Mouse (Mus musculus) neural tube, embryonic 14.5 days (tissue): ENCODE data around the gene Galc. TPM values are rescaled to one million over a fixed set of nuclear protein-coding genes. Genes with fewer than 3 reads are reported as not detected.

ENCODE experiments used
- ATAC-seq: fragments of 200-750 bp; cut with Nextera tagmentation; 2 replicates; pipeline ENCODE4 v1.8.0; 2017; ENCODE audit warnings: low read depth, mild to moderate bottlenecking, moderate TSS enrichment, moderate library complexity
- H3K27ac ChIP-seq: fragments of 300-500 bp; sonication (generic); 2 replicates; pipeline ENCODE4 v1.5.1; 2014; ENCODE audit warnings: low read depth, mild to moderate bottlenecking, control low read depth, low read length, moderate library complexity, mixed read lengths
- H3K27me3 ChIP-seq: fragments of 300-500 bp; sonication (generic); 2 replicates; pipeline ENCODE4 v1.6.1; 2014; ENCODE audit warnings: low read length; ENCODE audit not compliant: control insufficient read depth, insufficient read depth
- H3K36me3 ChIP-seq: fragments of 300-500 bp; sonication (generic); 2 replicates; pipeline ENCODE4 v1.6.1; 2014; ENCODE audit warnings: low read length, mixed read lengths; ENCODE audit not compliant: control insufficient read depth, insufficient read depth
- H3K4me1 ChIP-seq: fragments of 300-500 bp; sonication (generic); 2 replicates; pipeline ENCODE4 v1.6.1; 2014; ENCODE audit warnings: low read length; ENCODE audit not compliant: control insufficient read depth, insufficient read depth
- H3K4me2 ChIP-seq: fragments of 300-500 bp; sonication (generic); 2 replicates; pipeline ENCODE4 v1.6.1; 2014; ENCODE audit warnings: mild to moderate bottlenecking, low read depth, low read length, control low read depth
- H3K4me3 ChIP-seq: fragments of 300-500 bp; sonication (generic); 2 replicates; pipeline ENCODE4 v1.5.1; 2014; ENCODE audit warnings: low read depth, low read length, control low read depth, mixed read lengths
- H3K9ac ChIP-seq: fragments of 300-500 bp; sonication (generic); replicated peaks from 2 replicates; pipeline ENCODE4 v1.6.1; 2014; ENCODE audit warnings: low read depth, mild to moderate bottlenecking, control low read depth, low read length, mixed read lengths
- H3K9me3 ChIP-seq: fragments of 300-500 bp; sonication (generic); 2 replicates; pipeline ENCODE4 v1.6.1; 2016; ENCODE audit warnings: low read length; ENCODE audit not compliant: control insufficient read depth
- WGBS: fragments of 180-500 bp; shearing (Covaris S2); extraction: QIAGEN DNeasy Blood & Tissue Kit; methylation state at CpG from one replicate; pipeline ENCODE4 v1.1.7; 2014; 5-methylcytosine and 5-hydroxymethylcytosine counted together
- polyA plus RNA-seq: library from polyadenylated mRNA; unstranded; fragments of >200 nt; fragmentation: Nextera tagmentation; extraction: Ambion mirVana; gene quantifications from 2 replicates; pipeline ENCODE4 v1.2.1, GENCODE M21; 2014

Gene Galc
- polyA plus RNA-seq, 1 experiment from 2014 or later: 14.3 TPM

DNA sequence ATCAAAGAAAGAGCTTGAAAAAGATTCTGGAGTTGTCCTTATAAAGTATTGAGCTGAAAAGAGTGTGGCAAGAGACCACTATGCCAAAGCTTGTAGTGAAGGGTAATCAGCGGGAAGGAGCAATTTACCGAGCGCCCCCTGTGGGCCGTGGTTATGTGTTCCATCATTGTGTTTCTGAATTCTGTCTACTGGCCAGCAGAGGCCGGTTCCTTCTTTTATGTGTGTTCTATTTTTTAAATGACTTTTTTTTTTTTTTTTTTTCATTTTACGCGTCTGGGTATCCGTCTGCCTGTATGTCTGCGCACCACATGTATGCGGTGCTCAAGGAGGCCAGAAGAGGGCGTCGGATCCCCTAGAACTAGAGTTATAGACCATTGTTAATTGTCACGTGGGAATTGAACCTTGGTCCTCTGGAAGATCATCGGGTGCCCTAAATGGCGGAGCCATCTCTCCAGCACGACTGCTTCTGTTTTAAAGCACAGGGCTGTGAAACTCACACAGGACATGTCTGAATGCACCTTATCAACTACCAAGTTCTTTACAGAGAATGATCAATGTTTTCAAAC, 78.9 kb downstream of the Galc start:
- H3K27me3 ChIP-seq: no peaks in the 10 kb centered on the region
- 93% methylated on average over 16 of the region's 16 CpGs for whole genome bisulfite sequencing
- no peak overlapping the region for H3K9ac ChIP-seq
- H3K4me2 ChIP-seq: no peak overlapping the region
- H3K9me3 ChIP-seq: no peaks in the 10 kb centered on the region
- no peak overlapping the region for H3K4me3 ChIP-seq
- no peak overlapping the region for H3K27ac ChIP-seq
- no peak for ATAC-seq
- H3K36me3 ChIP-seq: no peaks in the 10 kb centered on the region
- H3K4me1 ChIP-seq: no peaks in the 10 kb centered on the region; the same call in 1 of the 2 replicates

DNA sequence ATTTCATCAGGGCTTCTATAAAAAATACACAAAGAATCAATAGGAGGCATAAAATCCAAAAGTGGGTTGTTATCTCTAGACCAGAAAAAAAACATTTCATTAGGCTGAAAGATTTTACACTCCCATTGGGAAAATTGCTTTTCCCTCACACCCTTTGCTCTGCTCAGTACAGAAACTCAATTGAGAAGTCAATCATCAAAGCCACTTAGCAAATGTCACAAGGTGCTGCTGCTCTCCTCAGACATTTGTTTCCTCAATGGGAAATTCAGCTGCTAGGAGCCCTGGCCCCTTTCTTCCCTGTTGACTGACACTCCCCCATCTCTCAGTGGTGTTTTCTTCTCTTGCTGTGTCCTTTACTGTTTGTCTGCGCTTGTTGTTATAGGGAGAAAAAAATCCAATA, 79.8 kb downstream of the Galc start:
- Histone ChIP-seq H3K27ac (no peak overlapping the region), H3K4me2 (no peak overlapping the region), H3K36me3 (no peaks in the 10 kb centered on the region), H3K4me3 (no peak overlapping the region), H3K4me1 (no peaks in the 10 kb centered on the region; the same call in 1 of the 2 replicates), H3K9ac (no peak overlapping the region), H3K27me3 (no peaks in the 10 kb centered on the region), H3K9me3 (no peaks in the 10 kb centered on the region)
- WGBS: 62% methylated on average over 1 of the region's 1 CpGs
- ATAC-seq: no peak

DNA sequence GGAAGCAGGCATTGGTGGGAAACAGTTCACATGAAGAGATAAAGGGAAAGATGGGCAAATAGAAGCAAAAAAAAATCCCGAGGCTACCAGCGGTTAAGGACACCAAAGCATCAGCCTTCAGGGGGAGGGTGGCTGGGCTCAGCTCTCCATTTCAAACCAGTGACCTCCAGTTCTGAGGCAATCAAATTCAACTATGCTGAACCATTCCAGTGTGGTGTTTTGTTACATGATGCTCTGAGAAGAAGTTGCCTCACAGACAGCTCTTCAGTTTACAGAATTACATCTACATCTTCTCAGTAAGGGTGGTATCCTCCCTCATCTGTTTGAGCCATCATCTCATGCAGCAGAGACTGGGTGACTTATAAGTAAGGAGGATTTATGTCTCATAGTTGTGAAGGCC, 82.6 kb downstream of the Galc start:
- Histone ChIP-seq H3K4me2 (no peak overlapping the region), H3K36me3 (no peaks in the 10 kb centered on the region), H3K27ac (no peak overlapping the region), H3K4me3 (no peak overlapping the region), H3K9me3 (no peaks in the 10 kb centered on the region), H3K4me1 (no peaks in the 10 kb centered on the region; the same call in 1 of the 2 replicates), H3K9ac (no peak overlapping the region), H3K27me3 (no peaks in the 10 kb centered on the region)
- 94% methylated on average over 2 of the region's 2 CpGs for WGBS
- ATAC-seq: no peak

DNA sequence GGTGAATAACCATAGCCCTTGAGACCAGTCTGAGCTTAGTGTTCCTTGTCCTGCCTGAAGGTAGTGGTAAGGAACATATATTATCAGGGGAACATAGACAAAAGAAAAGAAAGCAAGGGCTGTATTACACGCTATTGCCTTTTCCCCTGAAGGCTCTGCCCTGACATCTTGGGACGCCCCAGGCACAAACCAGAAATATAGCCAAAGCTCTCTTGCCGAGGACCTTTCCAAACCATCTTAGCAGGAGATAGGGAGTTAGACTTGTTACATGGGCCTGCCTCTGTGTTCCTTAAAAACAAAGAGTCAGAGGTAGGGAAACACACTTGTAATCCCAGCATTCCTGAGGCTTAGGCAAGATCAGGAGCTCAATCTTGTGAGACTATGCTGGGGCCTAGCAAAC, 97.4 kb downstream of the Galc start:
- Histone ChIP-seq H3K9me3 (no peaks in the 10 kb centered on the region), H3K4me2 (no peak overlapping the region), H3K27me3 (no peaks in the 10 kb centered on the region), H3K4me1 (no peaks in the 10 kb centered on the region), H3K4me3 (no peak overlapping the region), H3K27ac (no peak overlapping the region), H3K36me3 (no peaks in the 10 kb centered on the region), H3K9ac (no peak overlapping the region)
- 81% methylated on average over 3 of the region's 3 CpGs for WGBS
- ATAC-seq: no peak

DNA sequence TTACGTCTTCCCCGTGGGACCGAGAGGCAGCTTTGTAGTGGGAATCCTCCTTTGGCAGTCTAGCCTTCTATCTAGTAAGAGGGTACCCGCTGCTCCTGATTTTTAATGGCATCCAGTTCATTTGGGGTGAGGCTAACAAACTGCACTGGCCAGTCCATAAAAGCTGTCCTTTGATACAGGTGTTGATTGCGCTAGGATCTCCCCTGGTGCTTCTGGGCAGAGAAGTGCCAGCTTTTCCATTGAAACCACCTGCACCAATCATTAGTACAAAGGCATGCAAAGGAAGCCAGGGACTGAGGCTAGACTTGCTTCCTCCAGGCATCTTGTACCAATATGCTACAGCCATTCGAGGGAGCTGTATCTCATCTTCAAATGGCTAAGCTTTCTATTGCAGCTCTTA, 98.4 kb downstream of the Galc start:
- H3K27ac ChIP-seq: no peak overlapping the region
- WGBS: 66% methylated on average over 6 of the region's 6 CpGs
- no peak overlapping the region for H3K4me3 ChIP-seq
- H3K4me2 ChIP-seq: no peak overlapping the region
- no peak overlapping the region for H3K9ac ChIP-seq
- no peaks in the 10 kb centered on the region for H3K4me1 ChIP-seq
- no peaks in the 10 kb centered on the region for H3K27me3 ChIP-seq
- ATAC-seq: no peak
- no peaks in the 10 kb centered on the region for H3K9me3 ChIP-seq
- no peaks in the 10 kb centered on the region for H3K36me3 ChIP-seq

Other genes starting within 250 kb of the Galc start
- gene Gpr65, start 9.2 kb upstream of the Galc start, polyA plus RNA-seq: 0.30 TPM in 1 of 2 replicates, not detected in the other